Mouse (Mus musculus): ENCODE measurements around the gene Mrgprf. TPM values are rescaled to one million over a fixed set of nuclear protein-coding genes. Genes with fewer than 3 reads are reported as not detected.

The Mrgprf gene
- polyA plus RNA-seq, 1 experiment from 2014 or later = 2.9 TPM

GRCm38 (mm10) chr7:145325697-145326096 lies 25.1 kb downstream of the Mrgprf start:
- H3K27me3 ChIP-seq (replicated peaks; ENCODE audit: control insufficient read depth, insufficient read depth, low read length) = no peaks in the 10 kb centered on the region
- 72% methylated on average over 2 of the region's 2 CpGs for WGBS
- H3K4me3 ChIP-seq (replicated peaks; ENCODE audit: low read length) = no peak overlapping the region
- H3K9ac ChIP-seq (replicated peaks; ENCODE audit: low read depth, low read length) = no peak overlapping the region
- no peak for ATAC-seq
- no peak overlapping the region for H3K27ac ChIP-seq (ENCODE audit: low read length)
- no peak overlapping the region for H3K4me2 ChIP-seq (ENCODE audit: low read length)
- no peaks in the 10 kb centered on the region for H3K36me3 ChIP-seq (ENCODE audit: control insufficient read depth, insufficient read depth)
- H3K9me3 ChIP-seq (ENCODE audit: control insufficient read depth, low read length) = no peaks in the 10 kb centered on the region
- H3K4me1 ChIP-seq (replicated peaks; ENCODE audit: control insufficient read depth, insufficient read depth, low read length) = no peaks in the 10 kb centered on the region

DNA sequence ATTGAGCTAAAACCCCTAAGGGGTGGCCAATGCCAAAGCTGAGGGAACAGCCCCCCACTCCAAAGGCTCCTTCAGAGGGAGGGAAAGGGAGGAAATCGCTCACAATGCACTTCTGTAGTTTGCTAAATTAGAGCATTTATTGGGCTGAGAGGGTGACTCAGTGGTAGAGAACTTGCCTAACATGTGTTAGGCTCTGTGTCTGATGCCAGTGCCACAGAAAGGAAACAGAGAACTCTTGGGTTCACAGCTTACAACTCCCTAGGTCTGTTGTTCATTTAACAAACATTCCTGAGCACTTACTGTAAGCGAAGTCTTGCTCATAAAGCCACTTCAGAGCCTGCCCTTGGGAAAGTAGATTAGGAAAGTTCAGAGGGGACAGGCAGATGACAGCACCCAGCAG lies 29.4 kb downstream of the Mrgprf start:
- WGBS = 82% methylated on average over 2 of the region's 2 CpGs

GRCm38 (mm10) chr7:145330641-145331040 lies 30.0 kb downstream of the Mrgprf start:
- WGBS = 87% methylated on average over 2 of the region's 2 CpGs
- no peaks in the 10 kb centered on the region for H3K36me3 ChIP-seq (ENCODE audit: control insufficient read depth, insufficient read depth)
- no peaks in the 10 kb centered on the region for H3K9me3 ChIP-seq (ENCODE audit: control insufficient read depth, low read length)

More for the DNA sequence above, 29.4 kb downstream of the Mrgprf start:
- H3K27ac ChIP-seq (ENCODE audit: low read length) = no peak overlapping the region
- H3K9me3 ChIP-seq (ENCODE audit: control insufficient read depth, low read length) = no peaks in the 10 kb centered on the region
- H3K36me3 ChIP-seq (ENCODE audit: control insufficient read depth, insufficient read depth) = no peaks in the 10 kb centered on the region
- no peak for ATAC-seq
- H3K27me3 ChIP-seq (replicated peaks; ENCODE audit: control insufficient read depth, insufficient read depth, low read length) = no peaks in the 10 kb centered on the region
- no peak overlapping the region for H3K9ac ChIP-seq (replicated peaks; ENCODE audit: low read depth, low read length)
- H3K4me2 ChIP-seq (ENCODE audit: low read length) = no peak overlapping the region
- H3K4me3 ChIP-seq (replicated peaks; ENCODE audit: low read length) = no peak overlapping the region
- H3K4me1 ChIP-seq (replicated peaks; ENCODE audit: control insufficient read depth, insufficient read depth, low read length) = no peaks in the 10 kb centered on the region; the same call in 1 of the 2 replicates

GRCm38 (mm10) chr7:145332376-145333041 lies 31.9 kb downstream of the Mrgprf start:
- Histone ChIP-seq H3K36me3 (ENCODE audit: control insufficient read depth, insufficient read depth) (no peaks in the 10 kb centered on the region), H3K4me1 (replicated peaks; ENCODE audit: control insufficient read depth, insufficient read depth, low read length) (no peaks in the 10 kb centered on the region; the same call in 1 of the 2 replicates), H3K4me2 (ENCODE audit: low read length) (no peak overlapping the region), H3K4me3 (replicated peaks; ENCODE audit: low read length) (no peak overlapping the region), H3K9me3 (ENCODE audit: control insufficient read depth, low read length) (no peaks in the 10 kb centered on the region), H3K9ac (replicated peaks; ENCODE audit: low read depth, low read length) (no peak overlapping the region), H3K27ac (ENCODE audit: low read length) (no peak overlapping the region), H3K27me3 (replicated peaks; ENCODE audit: control insufficient read depth, insufficient read depth, low read length) (no peaks in the 10 kb centered on the region)
- ATAC-seq = no peak
- WGBS = 31% methylated on average over 1 of the region's 1 CpGs

More at GRCm38 (mm10) chr7:145330641-145331040, 30.0 kb downstream of the Mrgprf start:
- Histone ChIP-seq H3K27me3 (replicated peaks; ENCODE audit: control insufficient read depth, insufficient read depth, low read length) (no peaks in the 10 kb centered on the region), H3K4me2 (ENCODE audit: low read length) (no peak overlapping the region), H3K4me1 (replicated peaks; ENCODE audit: control insufficient read depth, insufficient read depth, low read length) (no peaks in the 10 kb centered on the region; the same call in 1 of the 2 replicates), H3K27ac (ENCODE audit: low read length) (no peak overlapping the region), H3K9ac (replicated peaks; ENCODE audit: low read depth, low read length) (no peak overlapping the region), H3K4me3 (replicated peaks; ENCODE audit: low read length) (no peak overlapping the region)
- ATAC-seq = no peak

GRCm38 (mm10) chr7:145333936-145334335 lies 33.3 kb downstream of the Mrgprf start:
- H3K27ac ChIP-seq (ENCODE audit: low read length) = no peak overlapping the region
- H3K9ac ChIP-seq (replicated peaks; ENCODE audit: low read depth, low read length) = no peak overlapping the region
- H3K9me3 ChIP-seq (ENCODE audit: control insufficient read depth, low read length) = no peaks in the 10 kb centered on the region
- no peaks in the 10 kb centered on the region for H3K27me3 ChIP-seq (replicated peaks; ENCODE audit: control insufficient read depth, insufficient read depth, low read length)
- no peaks in the 10 kb centered on the region; the same call in 1 of the 2 replicates for H3K4me1 ChIP-seq (replicated peaks; ENCODE audit: control insufficient read depth, insufficient read depth, low read length)
- H3K4me3 ChIP-seq (replicated peaks; ENCODE audit: low read length) = no peak overlapping the region
- no peak overlapping the region for H3K4me2 ChIP-seq (ENCODE audit: low read length)
- WGBS = 91% methylated on average over 6 of the region's 6 CpGs
- H3K36me3 ChIP-seq (ENCODE audit: control insufficient read depth, insufficient read depth) = no peaks in the 10 kb centered on the region
- no peak for ATAC-seq

GRCm38 (mm10) chr7:145334428-145335027 lies 33.9 kb downstream of the Mrgprf start:
- no peak overlapping the region for H3K4me2 ChIP-seq (ENCODE audit: low read length)
- 61% methylated on average over 4 of the region's 4 CpGs for WGBS
- H3K4me3 ChIP-seq (replicated peaks; ENCODE audit: low read length) = no peak overlapping the region
- H3K9ac ChIP-seq (replicated peaks; ENCODE audit: low read depth, low read length) = no peak overlapping the region
- no peaks in the 10 kb centered on the region for H3K9me3 ChIP-seq (ENCODE audit: control insufficient read depth, low read length)
- no peak overlapping the region for H3K27ac ChIP-seq (ENCODE audit: low read length)
- no peak for ATAC-seq
- no peaks in the 10 kb centered on the region for H3K36me3 ChIP-seq (ENCODE audit: control insufficient read depth, insufficient read depth)
- H3K27me3 ChIP-seq (replicated peaks; ENCODE audit: control insufficient read depth, insufficient read depth, low read length) = no peaks in the 10 kb centered on the region
- no peaks in the 10 kb centered on the region; the same call in 1 of the 2 replicates for H3K4me1 ChIP-seq (replicated peaks; ENCODE audit: control insufficient read depth, insufficient read depth, low read length)

- H3K27me3 ChIP-seq (replicated peaks; ENCODE audit: control insufficient read depth, insufficient read depth, low read length) = no peaks in the 10 kb centered on the region
- no peak overlapping the region for H3K9ac ChIP-seq (replicated peaks; ENCODE audit: low read depth, low read length)
- H3K27ac ChIP-seq (ENCODE audit: low read length) = no peak overlapping the region
- H3K9me3 ChIP-seq (ENCODE audit: control insufficient read depth, low read length) = no peaks in the 10 kb centered on the region
- no peaks in the 10 kb centered on the region for H3K36me3 ChIP-seq (ENCODE audit: control insufficient read depth, insufficient read depth)
- no peak overlapping the region for H3K4me2 ChIP-seq (ENCODE audit: low read length)
- no peak overlapping the region for H3K4me3 ChIP-seq (replicated peaks; ENCODE audit: low read length)
- H3K4me1 ChIP-seq (replicated peaks; ENCODE audit: control insufficient read depth, insufficient read depth, low read length) = no peaks in the 10 kb centered on the region; the same call in 1 of the 2 replicates
- ATAC-seq = peak; percentile 61; the same call in 1 of the 2 replicates
These were observed 34.6 kb downstream of the Mrgprf start for GRCm38 (mm10) chr7:145335199-145335598.

GRCm38 (mm10) chr7:145335616-145336332 lies 35.1 kb downstream of the Mrgprf start:
- Histone ChIP-seq H3K9ac (replicated peaks; ENCODE audit: low read depth, low read length) (no peak overlapping the region), H3K27me3 (replicated peaks; ENCODE audit: control insufficient read depth, insufficient read depth, low read length) (no peaks in the 10 kb centered on the region), H3K36me3 (ENCODE audit: control insufficient read depth, insufficient read depth) (no peaks in the 10 kb centered on the region), H3K4me2 (ENCODE audit: low read length) (no peak overlapping the region), H3K9me3 (ENCODE audit: control insufficient read depth, low read length) (no peaks in the 10 kb centered on the region), H3K4me1 (replicated peaks; ENCODE audit: control insufficient read depth, insufficient read depth, low read length) (no peaks in the 10 kb centered on the region; the same call in 1 of the 2 replicates), H3K4me3 (replicated peaks; ENCODE audit: low read length) (no peak overlapping the region), H3K27ac (ENCODE audit: low read length) (no peak overlapping the region)
- WGBS = 79% methylated on average over 3 of the region's 3 CpGs
- ATAC-seq = no peak

DNA sequence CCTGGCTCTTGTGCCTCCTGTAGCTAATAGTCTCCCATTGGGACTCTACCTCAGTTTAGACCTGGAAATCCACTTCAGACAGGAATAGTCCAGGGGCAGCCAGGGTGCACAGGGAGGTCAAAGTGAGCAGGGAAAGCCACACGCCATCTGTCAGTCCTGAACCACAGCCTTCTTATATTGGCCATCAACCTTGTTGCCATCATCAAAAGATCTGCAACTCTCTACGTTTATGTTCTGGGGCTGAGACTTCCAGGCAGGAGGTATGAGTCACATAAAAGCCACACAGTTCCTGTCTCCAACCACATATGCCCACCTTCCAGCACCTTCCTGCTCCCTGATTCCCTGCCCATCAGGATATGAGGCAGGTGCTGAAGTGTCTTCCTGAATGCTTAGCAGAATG lies 37.3 kb downstream of the Mrgprf start:
- no peak for ATAC-seq
- Histone ChIP-seq H3K9ac (replicated peaks; ENCODE audit: low read depth, low read length) (no peak overlapping the region), H3K36me3 (ENCODE audit: control insufficient read depth, insufficient read depth) (no peaks in the 10 kb centered on the region), H3K27me3 (replicated peaks; ENCODE audit: control insufficient read depth, insufficient read depth, low read length) (no peaks in the 10 kb centered on the region), H3K9me3 (ENCODE audit: control insufficient read depth, low read length) (no peaks in the 10 kb centered on the region), H3K4me1 (replicated peaks; ENCODE audit: control insufficient read depth, insufficient read depth, low read length) (no peaks in the 10 kb centered on the region; the same call in 1 of the 2 replicates), H3K27ac (ENCODE audit: low read length) (no peak overlapping the region), H3K4me3 (replicated peaks; ENCODE audit: low read length) (no peak overlapping the region), H3K4me2 (ENCODE audit: low read length) (no peak overlapping the region)
- 81% methylated on average over 2 of the region's 2 CpGs for WGBS

Measured in forebrain, embryonic 16.5 days (tissue).